Mouse (Mus musculus) lung, postnatal 36 days (tissue): ENCODE results near the gene Snrnp48.

Experiments
- DNase-seq: peaks from one replicate; pipeline ENCODE4 v3.0.0; 2022; ENCODE audit warnings: mixed read lengths

Gene Snrnp48

GRCm38 (mm10) chr13:38269055-38269692, 64.4 kb downstream of the Snrnp48 start:
- no peak for DNase-seq

- no peak for DNase-seq
Measured at GRCm38 (mm10) chr13:38272624-38273023, 67.9 kb downstream of the Snrnp48 start.
